Mouse (Mus musculus): ENCODE measurements at regions not wholly inside any gene's neighbourhood (a gene's known extent, or its start where the extent isn't known, plus 50 kb on each side); places are given as distances from the start of the nearest gene placed in this dataset.

DNA sequence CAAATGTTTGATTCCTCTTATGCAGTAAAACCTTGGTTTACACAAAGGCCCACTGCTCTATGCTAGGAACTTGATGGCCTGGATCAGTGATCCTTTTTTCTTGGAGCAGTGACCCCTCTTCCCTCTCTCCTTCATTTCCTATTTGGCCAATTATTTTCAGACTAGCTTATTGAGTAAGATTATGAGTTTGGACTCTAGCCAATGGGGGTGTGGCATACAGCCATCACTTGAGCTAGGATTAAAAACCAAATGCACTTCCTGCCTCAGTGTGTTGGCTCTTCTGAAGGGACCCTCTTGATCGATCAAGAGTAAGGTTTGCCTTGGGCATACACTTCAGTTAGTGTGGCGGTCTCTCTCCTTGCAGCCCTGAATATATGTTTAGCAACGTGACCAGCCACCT, 1172.6 kb upstream of the Gulo start:
- 41% methylated on average over 3 of the region's 3 CpGs for WGBS
- no peak overlapping the region for H3K4me3 ChIP-seq (replicated peaks; ENCODE audit: low read length)
- H3K36me3 ChIP-seq (ENCODE audit: control insufficient read depth, insufficient read depth) = no peaks in the 10 kb centered on the region
- no peak overlapping the region for H3K9ac ChIP-seq (replicated peaks; ENCODE audit: low read depth, low read length)
- no peaks in the 10 kb centered on the region for H3K27me3 ChIP-seq (replicated peaks; ENCODE audit: control insufficient read depth, insufficient read depth, low read length)
- H3K4me2 ChIP-seq (ENCODE audit: low read length) = no peak overlapping the region
- peaks cover 14% of the 10 kb centered on the region for H3K4me1 ChIP-seq (replicated peaks; ENCODE audit: control insufficient read depth, insufficient read depth, low read length)
- no peak overlapping the region for H3K27ac ChIP-seq (ENCODE audit: low read length)
- ATAC-seq = no peak
- no peaks in the 10 kb centered on the region for H3K9me3 ChIP-seq (ENCODE audit: control insufficient read depth, low read length)

DNA sequence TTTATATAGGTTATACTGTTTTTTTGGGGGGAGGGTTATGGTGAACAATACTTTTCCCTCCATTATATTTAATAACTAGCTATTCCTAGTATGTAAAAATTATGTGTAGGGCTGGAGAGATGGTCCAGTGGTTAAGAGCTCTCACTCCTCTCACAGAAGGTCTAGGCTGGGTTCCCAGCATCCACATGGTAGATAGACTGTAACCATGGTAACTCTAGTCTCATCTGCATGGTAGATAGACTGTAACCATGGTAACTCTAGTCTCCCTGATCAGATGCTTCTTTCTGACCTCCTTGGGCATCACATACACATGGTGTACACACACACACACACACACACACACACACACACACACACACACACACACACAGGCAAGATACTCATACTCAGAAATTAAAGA, 1170.5 kb upstream of the Gulo start:
- no peak overlapping the region for H3K4me3 ChIP-seq (replicated peaks; ENCODE audit: low read length)
- ATAC-seq = peak; percentile 90

DNA sequence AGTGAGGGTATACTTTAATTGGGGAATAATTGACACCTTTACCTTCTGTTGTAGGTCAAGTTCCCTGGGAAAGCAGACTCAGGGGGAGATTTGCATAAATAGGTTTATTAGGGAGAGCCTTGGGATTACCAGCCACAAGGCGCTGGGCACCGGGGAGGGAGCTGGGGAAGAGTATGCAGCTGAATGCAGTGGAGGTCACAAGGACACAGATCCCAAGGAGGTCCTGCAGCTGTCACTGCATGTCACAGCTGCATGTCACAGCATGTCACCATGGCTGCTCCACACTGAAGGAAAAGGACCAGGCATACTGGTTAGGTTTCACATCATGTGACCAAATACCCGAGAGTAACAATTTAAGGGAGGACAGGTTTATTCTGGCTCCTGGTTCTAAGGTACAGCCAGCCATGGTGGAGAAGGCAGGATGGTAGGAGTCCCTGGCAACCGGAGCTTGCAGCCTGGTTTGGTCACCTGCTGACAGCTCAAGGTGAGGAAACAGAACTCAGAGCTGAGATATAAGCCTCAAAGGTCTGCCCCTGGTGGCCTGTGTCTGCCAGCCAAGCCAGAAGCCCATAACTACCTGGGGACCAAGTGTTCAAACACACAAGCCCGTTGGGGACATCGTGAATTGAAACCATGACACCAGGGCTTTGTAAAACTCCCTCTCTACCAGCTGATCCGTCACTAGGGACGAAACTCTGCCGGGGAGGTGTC, 1169.5 kb upstream of the Gulo start:
- no peaks in the 10 kb centered on the region for H3K9me3 ChIP-seq (ENCODE audit: control insufficient read depth, low read length)
- 55% methylated on average over 9 of the region's 9 CpGs for WGBS
- H3K27ac ChIP-seq (ENCODE audit: low read length) = no peak overlapping the region
- H3K4me3 ChIP-seq (replicated peaks; ENCODE audit: low read length) = no peak overlapping the region
- H3K4me2 ChIP-seq (ENCODE audit: low read length) = no peak overlapping the region
- no peaks in the 10 kb centered on the region for H3K36me3 ChIP-seq (ENCODE audit: control insufficient read depth, insufficient read depth)
- H3K27me3 ChIP-seq (replicated peaks; ENCODE audit: control insufficient read depth, insufficient read depth, low read length) = no peaks in the 10 kb centered on the region
- no peak for ATAC-seq
- H3K9ac ChIP-seq (replicated peaks; ENCODE audit: low read depth, low read length) = no peak overlapping the region
- peaks cover 14% of the 10 kb centered on the region for H3K4me1 ChIP-seq (replicated peaks; ENCODE audit: control insufficient read depth, insufficient read depth, low read length)

More for the DNA sequence above, 1170.5 kb upstream of the Gulo start:
- Histone ChIP-seq H3K9me3 (ENCODE audit: control insufficient read depth, low read length) (no peaks in the 10 kb centered on the region), H3K4me1 (replicated peaks; ENCODE audit: control insufficient read depth, insufficient read depth, low read length) (peaks cover 14% of the 10 kb centered on the region), H3K27ac (ENCODE audit: low read length) (no peak overlapping the region), H3K4me2 (ENCODE audit: low read length) (no peak overlapping the region), H3K27me3 (replicated peaks; ENCODE audit: control insufficient read depth, insufficient read depth, low read length) (no peaks in the 10 kb centered on the region), H3K9ac (replicated peaks; ENCODE audit: low read depth, low read length) (no peak overlapping the region), H3K36me3 (ENCODE audit: control insufficient read depth, insufficient read depth) (no peaks in the 10 kb centered on the region)

DNA sequence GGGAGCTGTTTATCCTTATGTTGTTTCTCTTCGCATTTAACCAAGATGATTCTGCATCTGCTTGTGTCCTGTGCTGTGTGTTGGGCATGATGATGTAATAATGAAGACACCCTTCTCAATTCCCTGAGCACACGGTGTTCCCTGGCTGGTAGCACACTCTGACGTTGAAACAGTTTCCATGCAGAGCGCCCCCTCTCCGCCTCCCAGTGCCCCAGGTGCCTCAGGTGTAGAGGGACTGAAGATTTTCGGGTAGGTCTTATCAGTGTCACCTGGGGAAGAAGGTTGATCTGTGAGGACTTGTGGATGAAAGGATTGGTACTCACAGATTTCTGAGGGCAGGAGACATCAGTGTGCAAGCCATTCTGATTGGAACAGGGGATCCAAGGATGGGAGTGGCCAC, 1167.7 kb upstream of the Gulo start:
- H3K27me3 ChIP-seq (replicated peaks; ENCODE audit: control insufficient read depth, insufficient read depth, low read length) = no peaks in the 10 kb centered on the region
- no peak for ATAC-seq
- no peaks in the 10 kb centered on the region for H3K36me3 ChIP-seq (ENCODE audit: control insufficient read depth, insufficient read depth)
- H3K4me2 ChIP-seq (ENCODE audit: low read length) = no peak overlapping the region
- H3K9me3 ChIP-seq (ENCODE audit: control insufficient read depth, low read length) = no peaks in the 10 kb centered on the region
- no peak overlapping the region for H3K9ac ChIP-seq (replicated peaks; ENCODE audit: low read depth, low read length)
- no peak overlapping the region for H3K4me3 ChIP-seq (replicated peaks; ENCODE audit: low read length)
- peaks cover 11% of the 10 kb centered on the region for H3K4me1 ChIP-seq (replicated peaks; ENCODE audit: control insufficient read depth, insufficient read depth, low read length)
- 73% methylated on average over 6 of the region's 6 CpGs for WGBS
- H3K27ac ChIP-seq (ENCODE audit: low read length) = no peak overlapping the region

DNA sequence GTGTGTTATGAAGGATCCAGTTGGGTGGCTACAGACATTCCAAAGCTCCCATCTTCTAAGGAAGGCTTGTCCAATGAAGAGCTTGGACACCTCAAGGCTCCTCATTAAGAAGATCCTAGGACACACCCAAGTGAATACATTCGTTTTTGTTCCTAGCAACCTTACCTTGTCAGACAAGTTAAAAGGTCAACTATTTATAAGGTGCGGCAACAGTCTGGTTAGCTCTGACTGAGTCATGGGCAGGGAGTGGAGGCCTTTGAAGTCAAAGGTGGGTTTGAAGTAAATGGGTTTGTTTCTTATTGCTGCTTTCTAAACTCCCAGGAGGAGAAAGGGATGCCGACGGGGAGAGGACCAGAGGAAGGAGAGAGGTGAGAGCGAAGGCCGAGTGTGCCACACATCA, 1167.1 kb upstream of the Gulo start:
- H3K4me2 ChIP-seq (ENCODE audit: low read length) = no peak overlapping the region
- no peaks in the 10 kb centered on the region for H3K36me3 ChIP-seq (ENCODE audit: control insufficient read depth, insufficient read depth)
- no peak for ATAC-seq
- no peak overlapping the region for H3K27ac ChIP-seq (ENCODE audit: low read length)
- H3K27me3 ChIP-seq (replicated peaks; ENCODE audit: control insufficient read depth, insufficient read depth, low read length) = no peaks in the 10 kb centered on the region
- no peak overlapping the region for H3K4me3 ChIP-seq (replicated peaks; ENCODE audit: low read length)
- WGBS = 85% methylated on average over 6 of the region's 6 CpGs
- H3K9me3 ChIP-seq (ENCODE audit: control insufficient read depth, low read length) = no peaks in the 10 kb centered on the region
- H3K9ac ChIP-seq (replicated peaks; ENCODE audit: low read depth, low read length) = no peak overlapping the region
- peaks cover 9% of the 10 kb centered on the region for H3K4me1 ChIP-seq (replicated peaks; ENCODE audit: control insufficient read depth, insufficient read depth, low read length)

DNA sequence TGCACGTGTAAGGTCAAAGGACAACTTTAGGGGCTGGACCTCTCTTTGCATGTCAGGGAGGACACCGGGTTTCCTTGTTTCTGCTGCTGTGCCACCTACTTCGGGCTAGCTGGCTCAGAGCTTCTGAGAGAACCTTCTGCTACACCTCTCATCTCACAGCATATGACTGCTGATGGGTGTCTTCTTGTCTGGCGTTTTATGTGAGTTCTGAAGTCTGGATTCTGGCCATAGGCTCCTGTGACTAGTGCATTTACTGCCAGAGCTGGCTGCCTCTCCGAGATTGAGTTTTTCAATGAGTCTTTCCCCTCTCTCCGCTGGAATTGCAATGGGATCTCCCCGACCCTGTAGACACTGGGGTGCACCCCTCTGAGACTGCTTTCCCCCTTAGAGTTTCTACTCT, 1165.9 kb upstream of the Gulo start:
- no peaks in the 10 kb centered on the region for H3K36me3 ChIP-seq (ENCODE audit: control insufficient read depth, insufficient read depth)
- WGBS = 72% methylated on average over 7 of the region's 7 CpGs
- H3K4me1 ChIP-seq (replicated peaks; ENCODE audit: control insufficient read depth, insufficient read depth, low read length) = peaks cover 4% of the 10 kb centered on the region
- H3K27ac ChIP-seq (ENCODE audit: low read length) = no peak overlapping the region
- H3K9ac ChIP-seq (replicated peaks; ENCODE audit: low read depth, low read length) = no peak overlapping the region
- H3K4me3 ChIP-seq (replicated peaks; ENCODE audit: low read length) = no peak overlapping the region
- no peaks in the 10 kb centered on the region for H3K9me3 ChIP-seq (ENCODE audit: control insufficient read depth, low read length)
- H3K27me3 ChIP-seq (replicated peaks; ENCODE audit: control insufficient read depth, insufficient read depth, low read length) = no peaks in the 10 kb centered on the region
- ATAC-seq = no peak
- no peak overlapping the region for H3K4me2 ChIP-seq (ENCODE audit: low read length)

DNA sequence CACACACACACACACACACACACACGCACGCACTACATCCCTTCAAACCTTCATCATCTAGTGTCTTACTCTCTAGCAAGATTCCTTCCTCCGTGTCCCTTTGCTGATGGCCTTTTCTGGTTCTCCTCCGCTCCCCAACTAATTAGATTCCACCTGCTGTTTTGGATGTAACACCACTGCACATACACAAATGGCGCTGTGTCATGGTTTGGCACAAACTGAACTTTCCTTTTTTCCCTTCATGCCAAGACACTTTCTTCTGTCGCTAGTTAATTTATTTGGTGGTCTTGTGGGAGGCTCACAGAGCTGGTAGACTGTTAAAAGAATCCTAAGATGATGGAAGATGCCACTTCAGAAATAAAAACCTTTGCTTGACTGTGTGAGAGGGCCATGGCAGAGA, 1161.8 kb upstream of the Gulo start:
- no peak overlapping the region for H3K4me3 ChIP-seq (replicated peaks; ENCODE audit: low read length)
- no peak overlapping the region for H3K9ac ChIP-seq (replicated peaks; ENCODE audit: low read depth, low read length)
- H3K27ac ChIP-seq (ENCODE audit: low read length) = no peak overlapping the region
- no peaks in the 10 kb centered on the region for H3K36me3 ChIP-seq (ENCODE audit: control insufficient read depth, insufficient read depth)
- ATAC-seq = no peak
- H3K4me2 ChIP-seq (ENCODE audit: low read length) = no peak overlapping the region
- no peaks in the 10 kb centered on the region for H3K27me3 ChIP-seq (replicated peaks; ENCODE audit: control insufficient read depth, insufficient read depth, low read length)
- no peaks in the 10 kb centered on the region for H3K4me1 ChIP-seq (replicated peaks; ENCODE audit: control insufficient read depth, insufficient read depth, low read length)
- H3K9me3 ChIP-seq (ENCODE audit: control insufficient read depth, low read length) = no peaks in the 10 kb centered on the region
- 47% methylated on average over 6 of the region's 6 CpGs for WGBS

DNA sequence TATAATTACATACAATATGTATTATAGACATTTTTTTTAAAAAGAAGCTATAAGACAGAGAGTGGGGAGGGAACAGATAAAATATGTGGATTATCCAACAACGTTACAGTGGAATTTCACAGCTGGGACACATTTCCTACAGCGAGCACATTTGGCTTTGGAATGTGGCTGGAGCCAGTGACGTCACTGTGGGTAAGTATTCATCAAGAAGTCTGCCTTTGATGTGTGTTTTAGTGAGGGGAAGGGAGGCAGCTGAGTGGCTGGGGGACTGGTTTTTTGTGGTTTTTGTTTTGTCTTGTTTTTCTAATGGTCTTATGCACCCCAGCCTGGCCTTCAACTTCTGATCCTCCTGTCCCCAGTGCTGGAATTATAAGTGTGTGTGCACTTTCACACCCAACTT, 1161.2 kb upstream of the Gulo start:
- WGBS = 27% methylated on average over 3 of the region's 3 CpGs
- ATAC-seq = no peak
- Histone ChIP-seq H3K27ac (ENCODE audit: low read length) (no peak overlapping the region), H3K4me3 (replicated peaks; ENCODE audit: low read length) (no peak overlapping the region), H3K9ac (replicated peaks; ENCODE audit: low read depth, low read length) (no peak overlapping the region), H3K9me3 (ENCODE audit: control insufficient read depth, low read length) (no peaks in the 10 kb centered on the region), H3K4me2 (ENCODE audit: low read length) (no peak overlapping the region), H3K27me3 (replicated peaks; ENCODE audit: control insufficient read depth, insufficient read depth, low read length) (no peaks in the 10 kb centered on the region), H3K36me3 (ENCODE audit: control insufficient read depth, insufficient read depth) (no peaks in the 10 kb centered on the region), H3K4me1 (replicated peaks; ENCODE audit: control insufficient read depth, insufficient read depth, low read length) (no peaks in the 10 kb centered on the region)

DNA sequence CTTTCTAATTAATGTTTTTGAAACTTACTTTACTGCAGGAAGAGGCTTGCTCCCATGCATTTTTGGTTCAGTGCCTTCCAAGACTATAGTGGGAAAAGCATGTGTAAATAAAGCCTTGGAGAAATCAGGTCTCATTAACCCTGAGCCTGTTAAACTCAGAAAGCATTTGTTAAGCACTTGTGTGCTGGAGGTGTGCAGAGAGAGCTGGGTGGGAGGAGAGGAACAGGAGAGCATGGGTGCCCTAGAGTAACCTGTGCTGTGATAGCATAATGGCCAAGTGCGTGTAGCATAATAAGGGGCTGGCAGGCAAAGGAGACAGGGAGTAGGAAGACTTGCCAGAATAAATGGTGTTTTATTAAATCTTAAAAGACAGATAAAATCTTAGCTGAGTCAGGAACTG, 1160.2 kb upstream of the Gulo start:
- Histone ChIP-seq H3K4me3 (replicated peaks; ENCODE audit: low read length) (no peak overlapping the region), H3K27me3 (replicated peaks; ENCODE audit: control insufficient read depth, insufficient read depth, low read length) (no peaks in the 10 kb centered on the region), H3K4me2 (ENCODE audit: low read length) (no peak overlapping the region), H3K4me1 (replicated peaks; ENCODE audit: control insufficient read depth, insufficient read depth, low read length) (no peaks in the 10 kb centered on the region), H3K27ac (ENCODE audit: low read length) (no peak overlapping the region), H3K36me3 (ENCODE audit: control insufficient read depth, insufficient read depth) (no peaks in the 10 kb centered on the region), H3K9ac (replicated peaks; ENCODE audit: low read depth, low read length) (no peak overlapping the region), H3K9me3 (ENCODE audit: control insufficient read depth, low read length) (no peaks in the 10 kb centered on the region)
- 38% methylated on average over 1 of the region's 1 CpGs for WGBS
- no peak for ATAC-seq

DNA sequence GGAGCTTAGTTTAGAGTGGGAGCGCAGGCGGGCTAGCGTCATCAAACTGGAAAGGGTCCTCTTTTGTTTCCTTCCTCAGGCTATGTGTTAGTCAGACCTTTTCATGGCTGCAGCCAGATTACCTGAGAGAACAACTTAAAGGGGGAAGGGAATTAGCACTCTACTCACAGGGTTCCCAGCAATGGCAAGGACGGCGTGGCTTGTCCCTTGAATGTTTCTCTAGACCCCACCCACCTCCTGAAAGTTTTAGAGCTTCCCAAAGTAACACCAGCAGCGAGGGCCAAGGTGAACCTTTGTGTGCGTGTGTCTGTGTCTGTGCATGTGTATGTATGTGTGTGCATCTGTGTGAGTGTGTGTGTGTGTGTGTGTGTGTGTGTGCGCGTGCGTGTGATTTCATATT, 1151.0 kb upstream of the Gulo start:
- Histone ChIP-seq H3K36me3 (ENCODE audit: control insufficient read depth, insufficient read depth) (no peaks in the 10 kb centered on the region), H3K4me3 (replicated peaks; ENCODE audit: low read length) (no peak overlapping the region), H3K9ac (replicated peaks; ENCODE audit: low read depth, low read length) (no peak overlapping the region), H3K4me1 (replicated peaks; ENCODE audit: control insufficient read depth, insufficient read depth, low read length) (no peaks in the 10 kb centered on the region), H3K27ac (ENCODE audit: low read length) (no peak overlapping the region), H3K27me3 (replicated peaks; ENCODE audit: control insufficient read depth, insufficient read depth, low read length) (no peaks in the 10 kb centered on the region), H3K4me2 (ENCODE audit: low read length) (no peak overlapping the region), H3K9me3 (ENCODE audit: control insufficient read depth, low read length) (no peaks in the 10 kb centered on the region)
- no peak for ATAC-seq
- 90% methylated on average over 10 of the region's 10 CpGs for WGBS
